Mouse (Mus musculus): ENCODE measurements at regions not wholly inside any gene's neighbourhood (a gene's known extent, or its start where the extent isn't known, plus 50 kb on each side); places are given as distances from the start of the nearest gene placed in this dataset.

DNA sequence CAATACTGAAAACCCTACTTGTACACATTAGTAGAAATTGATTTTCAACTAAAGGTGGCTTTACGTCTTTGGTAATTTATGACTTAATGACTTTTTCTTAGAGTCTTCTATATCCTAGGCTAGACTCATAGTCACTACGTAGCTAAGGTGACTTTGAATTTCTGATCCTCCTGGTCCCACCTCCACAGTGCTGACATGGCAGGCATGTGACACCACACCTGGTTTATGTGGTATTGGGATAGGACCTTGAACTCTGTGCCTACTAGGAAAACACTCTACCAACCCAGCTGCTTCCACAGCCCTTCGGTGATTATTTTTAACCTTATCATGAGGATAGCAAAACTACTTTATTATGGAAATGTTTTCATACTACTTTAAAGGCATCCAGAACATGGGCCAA lies 51.5 kb upstream of the D7Ertd443e start:
- peaks cover 6% of the 10 kb centered on the region for H3K9me3 ChIP-seq
- TF ChIP-seq FLI1 (IDR thresholded peaks at IDR 0.05; ENCODE audit: low read length) (no peak), GATA1 (IDR thresholded peaks at IDR 0.05; ENCODE audit: borderline replicate concordance, low read length) (no peak)
- H3K36me3 ChIP-seq (replicated peaks; ENCODE audit: low read length): no peaks in the 10 kb centered on the region

DNA sequence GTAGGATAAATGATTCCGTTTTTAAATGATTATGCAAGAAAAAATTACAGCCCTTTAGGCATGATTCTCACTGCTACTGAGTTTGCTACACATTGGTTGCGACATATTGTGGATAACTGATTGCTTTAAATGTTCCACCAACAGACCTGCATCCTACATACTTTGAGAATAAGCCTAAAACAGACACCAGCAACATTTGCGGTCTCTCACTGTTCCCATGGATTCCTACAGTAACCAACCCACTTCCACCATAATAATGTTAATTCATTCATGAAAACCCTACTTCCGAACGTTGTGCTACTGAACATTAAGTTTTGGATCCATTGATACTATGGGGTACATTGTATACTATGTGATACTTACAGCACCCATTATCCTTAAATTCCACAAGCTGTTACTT lies 53.8 kb upstream of the D7Ertd443e start:
- H3K4me3 ChIP-seq (replicated peaks): no peak overlapping the region
- TF ChIP-seq FLI1 (IDR thresholded peaks at IDR 0.05; ENCODE audit: low read length) (no peak), GATA1 (IDR thresholded peaks at IDR 0.05; ENCODE audit: borderline replicate concordance, low read length) (no peak)
- H3K9me3 ChIP-seq: peaks cover 6% of the 10 kb centered on the region
- H3K36me3 ChIP-seq (replicated peaks; ENCODE audit: low read length): no peaks in the 10 kb centered on the region
- H3K27me3 ChIP-seq (replicated peaks): peaks cover 3% of the 10 kb centered on the region
- no peaks in the 10 kb centered on the region for H3K4me1 ChIP-seq

More for the DNA sequence above, 51.5 kb upstream of the D7Ertd443e start:
- no peaks in the 10 kb centered on the region for H3K4me1 ChIP-seq
- H3K4me3 ChIP-seq (replicated peaks): no peak overlapping the region
- H3K27me3 ChIP-seq (replicated peaks): peaks cover 5% of the 10 kb centered on the region

DNA sequence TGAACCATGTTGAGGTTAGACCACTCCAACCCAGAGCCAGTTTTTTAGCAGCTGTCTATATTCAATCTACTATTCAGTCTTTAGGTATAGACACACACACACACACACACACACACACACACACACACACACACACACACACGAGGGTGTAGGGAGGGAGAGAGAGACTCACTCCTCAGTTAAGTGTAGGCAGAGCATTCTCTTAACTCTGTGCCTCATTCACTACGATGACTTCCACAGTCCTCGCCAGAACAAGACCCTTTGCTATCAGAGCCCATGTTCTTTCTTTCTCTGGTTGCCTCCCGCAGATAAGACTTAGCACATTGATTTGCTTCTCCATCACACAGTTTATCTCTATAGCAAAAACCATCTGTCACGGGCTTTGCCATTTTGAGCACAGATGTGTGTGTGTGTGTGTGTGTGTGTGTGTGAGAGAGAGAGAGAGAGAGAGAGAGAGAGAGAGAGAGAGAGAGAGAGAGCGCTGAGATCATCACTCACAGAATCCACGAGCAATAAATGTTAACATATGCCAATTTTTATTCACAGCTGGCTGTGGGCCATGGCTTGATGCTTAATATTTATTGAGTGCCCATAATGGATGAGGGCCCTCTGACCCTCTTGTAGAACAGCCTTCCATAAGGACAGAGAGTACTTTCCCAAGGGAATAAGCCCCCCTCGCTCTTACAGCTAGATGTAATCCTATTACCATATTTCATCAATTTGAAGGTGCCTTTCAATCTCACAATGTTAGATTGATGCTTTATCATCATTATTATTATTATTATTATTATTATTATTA lies 59.7 kb upstream of the D7Ertd443e start:
- Histone ChIP-seq H3K9me3 (no peaks in the 10 kb centered on the region), H3K4me1 (no peaks in the 10 kb centered on the region)
- no peak for TF ChIP-seq GATA1 (IDR thresholded peaks at IDR 0.05; ENCODE audit: borderline replicate concordance, low read length)
- TF ChIP-seq FLI1 (IDR thresholded peaks at IDR 0.05; ENCODE audit: low read length): no peak

DNA sequence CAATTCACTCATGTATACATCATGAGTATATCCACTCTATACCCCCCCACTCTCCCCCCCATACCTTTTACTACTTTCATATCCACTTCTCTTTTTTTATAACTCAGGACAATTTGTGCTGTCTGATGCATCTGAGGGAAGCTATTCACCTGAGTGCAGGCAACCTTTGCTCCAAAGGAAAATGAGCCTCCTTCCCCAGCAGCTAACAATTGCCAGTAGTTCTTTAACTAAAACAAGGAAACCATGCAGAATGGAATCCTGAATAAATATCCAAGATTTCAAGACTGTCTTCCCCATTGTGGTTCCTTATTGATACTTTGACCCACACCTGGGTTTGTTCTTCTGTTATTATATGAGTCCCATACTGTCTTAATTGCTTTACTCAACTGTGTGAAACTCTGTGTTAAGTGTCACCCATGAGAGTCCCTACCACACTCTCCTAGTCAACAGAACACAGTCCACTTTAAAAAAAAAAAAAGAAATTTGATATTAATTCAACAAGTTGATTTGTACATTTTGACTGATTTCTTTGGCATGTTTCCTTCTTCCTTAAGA lies 62.3 kb upstream of the D7Ertd443e start:
- Histone ChIP-seq H3K9me3 (no peaks in the 10 kb centered on the region), H3K36me3 (replicated peaks; ENCODE audit: low read length) (no peaks in the 10 kb centered on the region), H3K27me3 (replicated peaks) (no peaks in the 10 kb centered on the region), H3K4me3 (replicated peaks) (no peak overlapping the region), H3K4me1 (no peaks in the 10 kb centered on the region)
- TF ChIP-seq FLI1 (IDR thresholded peaks at IDR 0.05; ENCODE audit: low read length) (no peak), GATA1 (IDR thresholded peaks at IDR 0.05; ENCODE audit: borderline replicate concordance, low read length) (no peak)

More for the DNA sequence above, 59.7 kb upstream of the D7Ertd443e start:
- no peaks in the 10 kb centered on the region for H3K27me3 ChIP-seq (replicated peaks)
- no peaks in the 10 kb centered on the region for H3K36me3 ChIP-seq (replicated peaks; ENCODE audit: low read length)
- H3K4me3 ChIP-seq (replicated peaks): no peak overlapping the region

DNA sequence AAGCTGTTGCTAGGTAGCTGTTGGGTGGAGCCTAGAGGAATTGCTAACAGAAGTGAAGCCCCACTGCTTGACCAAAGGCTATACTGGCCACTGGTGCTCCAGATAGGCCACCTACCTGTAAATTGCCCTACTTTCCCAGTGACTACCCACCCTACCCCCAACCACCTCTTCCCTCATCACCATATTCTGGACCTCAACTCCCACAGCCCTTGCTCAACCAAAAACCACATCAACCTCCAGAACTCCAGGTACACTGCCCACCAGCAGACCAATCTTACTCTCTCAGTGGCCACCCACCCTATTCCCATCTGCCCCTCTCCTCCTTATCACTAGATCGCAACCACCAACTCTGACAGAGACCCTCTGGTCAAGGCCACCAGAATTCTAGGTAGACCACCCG lies 63.4 kb upstream of the D7Ertd443e start:
- Histone ChIP-seq H3K27me3 (replicated peaks) (no peaks in the 10 kb centered on the region), H3K9me3 (peaks cover 9% of the 10 kb centered on the region; the same call in 1 of the 2 replicates), H3K4me3 (replicated peaks) (no peak overlapping the region), H3K4me1 (no peaks in the 10 kb centered on the region), H3K36me3 (replicated peaks; ENCODE audit: low read length) (no peaks in the 10 kb centered on the region)
- no peak for TF ChIP-seq FLI1 (IDR thresholded peaks at IDR 0.05; ENCODE audit: low read length)

DNA sequence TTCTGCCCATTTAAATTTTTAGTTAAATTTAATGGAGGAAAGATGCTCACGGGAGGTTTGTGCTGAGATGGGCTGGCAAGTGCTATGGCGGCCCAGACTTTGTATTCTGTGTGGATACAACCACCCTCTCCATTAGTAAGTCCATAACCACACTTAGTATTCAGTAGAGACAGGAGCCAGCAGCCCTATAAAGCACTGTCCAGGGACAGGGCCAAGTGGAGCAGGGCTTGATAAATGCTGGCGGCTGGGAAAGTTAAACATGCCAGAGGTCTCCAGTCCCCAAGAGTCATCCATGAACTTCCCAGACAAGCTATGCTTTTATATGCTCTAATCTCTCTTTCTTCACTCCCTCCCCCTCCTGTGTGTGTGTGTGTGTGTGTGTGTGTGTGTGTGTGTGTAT lies 77.2 kb upstream of the D7Ertd443e start:
- TF ChIP-seq FLI1 (IDR thresholded peaks at IDR 0.05; ENCODE audit: low read length) (no peak), GATA1 (IDR thresholded peaks at IDR 0.05; ENCODE audit: borderline replicate concordance, low read length) (no peak)
- no peaks in the 10 kb centered on the region for H3K36me3 ChIP-seq (replicated peaks; ENCODE audit: low read length)
- H3K27me3 ChIP-seq (replicated peaks): peaks cover 7% of the 10 kb centered on the region
- no peaks in the 10 kb centered on the region for H3K9me3 ChIP-seq
- no peak overlapping the region for H3K4me3 ChIP-seq (replicated peaks)
- no peaks in the 10 kb centered on the region for H3K4me1 ChIP-seq

DNA sequence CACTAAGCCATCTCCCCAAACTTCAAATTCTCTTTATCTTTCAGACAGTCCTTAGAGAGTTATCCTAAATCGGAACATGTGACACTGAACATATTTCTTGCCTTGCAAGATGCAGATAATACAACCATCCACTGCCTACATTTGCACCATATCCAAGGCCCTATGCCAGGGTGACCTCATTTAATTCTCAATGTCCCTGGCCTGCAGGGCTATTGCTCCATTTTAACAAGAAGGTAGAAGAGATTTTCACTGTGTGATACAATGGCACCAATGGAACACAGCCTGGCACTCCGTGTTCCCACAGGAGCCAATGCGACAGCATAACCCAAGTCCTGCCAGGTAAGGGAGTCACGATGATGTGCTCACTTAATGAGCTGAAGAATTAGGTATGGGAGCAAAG lies 77.9 kb upstream of the D7Ertd443e start:
- TF ChIP-seq GATA1 (IDR thresholded peaks at IDR 0.05; ENCODE audit: borderline replicate concordance, low read length) (no peak), FLI1 (IDR thresholded peaks at IDR 0.05; ENCODE audit: low read length) (no peak)
- H3K9me3 ChIP-seq: no peaks in the 10 kb centered on the region
- no peak overlapping the region for H3K4me3 ChIP-seq (replicated peaks)
- no peaks in the 10 kb centered on the region for H3K36me3 ChIP-seq (replicated peaks; ENCODE audit: low read length)
- no peaks in the 10 kb centered on the region for H3K4me1 ChIP-seq
- peaks cover 7% of the 10 kb centered on the region for H3K27me3 ChIP-seq (replicated peaks)

DNA sequence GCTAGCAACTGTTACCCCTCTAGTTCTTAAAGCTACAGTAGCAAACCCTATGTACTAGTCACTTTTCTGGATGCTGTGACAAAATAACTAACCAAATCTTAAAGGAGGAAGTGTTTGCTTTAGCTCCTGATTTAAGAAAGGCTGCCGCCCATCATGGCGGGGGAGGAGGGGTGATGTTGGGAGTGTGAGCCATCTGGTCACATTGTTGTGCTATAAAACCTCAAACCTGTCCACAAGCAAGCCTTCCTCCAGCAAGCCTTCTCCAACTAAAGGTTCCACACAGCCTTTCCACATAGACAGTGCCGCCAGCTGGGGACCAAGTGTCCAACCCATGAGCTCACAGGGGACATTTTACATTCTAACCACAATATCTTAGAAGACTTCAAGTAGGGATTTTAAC lies 81.8 kb upstream of the D7Ertd443e start:
- H3K36me3 ChIP-seq (replicated peaks; ENCODE audit: low read length): no peaks in the 10 kb centered on the region
- peaks cover 3% of the 10 kb centered on the region for H3K27me3 ChIP-seq (replicated peaks)
- no peaks in the 10 kb centered on the region for H3K4me1 ChIP-seq
- TF ChIP-seq FLI1 (IDR thresholded peaks at IDR 0.05; ENCODE audit: low read length) (no peak), GATA1 (IDR thresholded peaks at IDR 0.05; ENCODE audit: borderline replicate concordance, low read length) (no peak)
- no peaks in the 10 kb centered on the region for H3K9me3 ChIP-seq
- H3K4me3 ChIP-seq (replicated peaks): no peak overlapping the region

DNA sequence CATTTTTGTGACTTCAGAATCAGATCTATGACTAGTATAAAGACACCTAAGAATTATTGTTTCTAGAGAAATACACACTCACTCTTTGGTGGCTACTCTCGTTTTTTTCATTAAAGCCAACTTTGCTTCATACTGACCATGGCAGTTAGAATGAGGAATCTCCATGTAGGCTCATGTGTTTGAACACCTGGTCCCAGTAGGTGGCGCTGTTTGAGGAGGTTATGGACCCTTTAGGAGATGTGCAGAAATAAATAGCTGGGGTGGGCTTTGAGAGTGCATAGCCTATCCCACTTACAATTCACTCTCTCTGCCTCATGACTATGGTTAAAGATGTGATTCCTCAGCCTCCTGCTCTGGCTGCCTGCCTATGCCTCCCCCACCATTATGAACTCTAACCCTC lies 85.8 kb upstream of the D7Ertd443e start:
- H3K4me3 ChIP-seq (replicated peaks): no peak overlapping the region
- H3K27me3 ChIP-seq (replicated peaks): no peaks in the 10 kb centered on the region
- H3K9me3 ChIP-seq: no peaks in the 10 kb centered on the region
- no peaks in the 10 kb centered on the region for H3K4me1 ChIP-seq
- H3K36me3 ChIP-seq (replicated peaks; ENCODE audit: low read length): no peaks in the 10 kb centered on the region
- no peak for TF ChIP-seq FLI1 (IDR thresholded peaks at IDR 0.05; ENCODE audit: low read length)
- TF ChIP-seq GATA1 (IDR thresholded peaks at IDR 0.05; ENCODE audit: borderline replicate concordance, low read length): no peak

DNA sequence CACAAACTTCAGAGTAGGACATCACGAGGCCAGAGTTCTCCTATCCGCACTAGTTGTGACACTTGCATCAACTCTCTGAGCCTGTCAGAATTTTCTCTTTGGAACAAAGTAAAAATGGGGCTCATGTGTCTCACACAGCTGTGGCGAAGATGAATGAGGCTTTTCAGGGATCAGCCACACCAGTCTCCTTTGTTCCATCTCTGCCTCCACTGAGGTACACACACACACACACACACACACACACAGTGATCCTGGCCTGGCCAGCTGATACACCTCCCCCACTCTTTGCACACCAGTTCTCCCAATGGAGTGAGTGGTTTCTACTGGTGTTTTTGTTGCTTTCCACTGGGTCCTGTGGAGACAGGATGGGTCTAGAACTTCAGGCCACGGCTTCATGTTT lies 105.9 kb upstream of the D7Ertd443e start:
- peaks cover 10% of the 10 kb centered on the region for H3K27me3 ChIP-seq (replicated peaks)
- no peaks in the 10 kb centered on the region for H3K36me3 ChIP-seq (replicated peaks; ENCODE audit: low read length)
- H3K9me3 ChIP-seq: no peaks in the 10 kb centered on the region
- H3K4me3 ChIP-seq (replicated peaks): no peak overlapping the region
- no peak for TF ChIP-seq FLI1 (IDR thresholded peaks at IDR 0.05; ENCODE audit: low read length)
- TF ChIP-seq GATA1 (IDR thresholded peaks at IDR 0.05; ENCODE audit: borderline replicate concordance, low read length): no peak
- H3K4me1 ChIP-seq: no peaks in the 10 kb centered on the region
